Mouse (Mus musculus): ENCODE measurements around the gene Deaf1. TPM values are rescaled to one million over a fixed set of nuclear protein-coding genes. Genes with fewer than 3 reads are reported as not detected.
A peak's percentile ranks its signal among the peaks of the same experiment; 100 is the strongest.

The Deaf1 gene
- total and polyA plus RNA-seq, 3 experiments = 3.5 to 31.6 (median 10.0) TPM

DNA sequence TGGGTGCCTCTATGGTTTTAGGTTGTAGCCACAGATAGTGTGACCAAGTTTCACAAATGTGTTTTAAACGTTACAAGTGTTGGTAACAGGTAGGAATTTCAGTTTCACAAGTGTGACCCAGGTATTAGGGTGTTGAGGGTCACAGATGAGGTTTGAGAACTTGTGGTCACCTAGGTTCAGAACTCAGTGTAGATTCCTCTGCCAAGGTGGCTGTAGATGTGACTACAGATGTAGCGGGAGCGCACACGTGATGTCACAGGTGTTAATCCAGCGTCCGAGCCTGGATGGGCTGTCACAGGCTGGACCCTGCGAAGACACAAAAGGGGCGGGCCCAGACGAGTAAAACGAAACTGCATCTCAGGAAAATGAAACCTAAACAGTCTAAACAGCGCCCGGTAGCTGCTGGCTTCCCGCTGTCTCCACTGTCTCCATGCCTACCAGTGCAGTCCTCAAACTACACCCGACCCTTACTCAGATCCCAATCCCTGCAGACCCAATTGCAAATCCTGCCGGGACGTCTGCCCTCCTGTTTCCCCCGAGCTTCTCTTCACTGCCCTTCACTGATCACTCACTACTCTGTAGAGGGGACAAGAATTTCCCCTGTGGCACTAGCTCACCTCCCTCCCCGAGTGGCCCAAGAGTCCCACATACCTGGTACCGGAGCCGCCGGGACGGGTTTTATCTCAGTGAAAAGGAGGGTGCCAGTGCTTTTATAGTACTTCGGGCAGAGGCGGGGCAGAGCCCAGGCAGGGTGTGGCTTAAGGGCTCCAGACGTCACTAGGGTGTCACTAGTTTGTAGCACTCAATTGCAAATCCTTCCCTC is 61.5 kb downstream of the Deaf1 start, which contains the start of gene Irf7:
TSS of gene Irf7 (minus strand) at position 743 of the 823 bp plus-strand sequence.
- peak; percentile 79 for DNase-seq (ENCODE audit: extremely low read depth)
- Histone ChIP-seq H3K79me2 (replicated peaks; ENCODE audit: control insufficient read depth, extremely low read depth, insufficient read depth, poor library complexity, severe bottlenecking) (no peaks in the 10 kb centered on the region), H3K4me1 (ENCODE audit: control insufficient read depth in 1 of 2, insufficient read depth in 2 of 2) (peaks cover 14 to 27% of the 10 kb centered on the region in 2 experiments), H3K27me3 (replicated peaks) (no peaks in the 10 kb centered on the region), H3K4me3 (replicated peaks in 1 of 3; ENCODE audit: low read depth in 2 of 3, low read length in 2 of 3, poor library complexity in 1 of 3) (peak within 1 kb of the TSS; percentile 63 to 83 (median 68)), H3K27ac (ENCODE audit: insufficient read depth, low read depth) (peak within 1 kb of the TSS; percentile 80), H3K36me3 (replicated peaks in 1 of 2; ENCODE audit: control insufficient read depth in 1 of 2, insufficient read depth in 1 of 2, low read length in 1 of 2) (peaks cover 36 to 50% of the 10 kb centered on the region in 2 experiments), H3K4me2 (ENCODE audit: insufficient read depth, low read depth, poor library complexity, severe bottlenecking) (peak within 1 kb of the TSS; percentile 58), H3K9ac (ENCODE audit: insufficient read depth, low read depth) (peak within 1 kb of the TSS; percentile 87), H3K9me3 (replicated peaks; ENCODE audit: low read length) (no peaks in the 10 kb centered on the region)
- in situ Hi-C loops (cut with MboI; ENCODE audit: low pct_ligation_motif_present, low pct_unique_long_range_greater_than_20kb, low sequenced_read_pairs) (loop anchor here (10.0 kb wide), 1 partner anchor 99 kb away; no protein-coding TSS in a partner anchor), dilution Hi-C loops (cut with MboI; ENCODE audit: extremely low pct_ligation_motif_present, extremely low pct_unique_long_range_greater_than_20kb, low sequenced_read_pairs) (no loop called here)
- TF ChIP-seq MYC (IDR thresholded peaks at IDR 0.05; ENCODE audit: low read depth, low read length) = peak; percentile 47
- no peak for TF ChIP-seq RCOR1 (conservative IDR thresholded peaks at IDR 0.05; ENCODE audit: low read depth, low read length)
- TF ChIP-seq ZMIZ1 (IDR thresholded peaks at IDR 0.05; ENCODE audit: low read depth, low read length) = peak; percentile 72
- TF ChIP-seq SMC3 (IDR thresholded peaks at IDR 0.05; ENCODE audit: low read depth, low read length) = no peak
- peak; percentile 61; the same call in 1 of the 2 replicates for TF ChIP-seq USF2 (conservative IDR thresholded peaks at IDR 0.05; ENCODE audit: low read depth, low read length)
- peak; percentile 87; the same call in 1 of the 2 replicates for TF ChIP-seq POLR2AphosphoS2 (IDR thresholded peaks at IDR 0.05; ENCODE audit: low read depth, low read length)
- TF ChIP-seq ZKSCAN1 (IDR thresholded peaks at IDR 0.05; ENCODE audit: borderline replicate concordance, low read depth, low read length) = no peak
- no peak for TF ChIP-seq E2F4 (IDR thresholded peaks at IDR 0.05; ENCODE audit: insufficient replicate concordance, low read depth, low read length)
- TF ChIP-seq ZC3H11A (IDR thresholded peaks at IDR 0.05; ENCODE audit: low read depth, low read length) = no peak
- TF ChIP-seq CHD1 (IDR thresholded peaks at IDR 0.05; ENCODE audit: low read depth, low read length) = no peak; the same call in 1 of the 2 replicates
- TF ChIP-seq BHLHE40 (IDR thresholded peaks at IDR 0.05; ENCODE audit: low read depth, low read length) = peak; percentile 94
- TF ChIP-seq JUN (IDR thresholded peaks at IDR 0.05; ENCODE audit: insufficient read depth, low read depth, low read length) = no peak
- TF ChIP-seq ELF1 (IDR thresholded peaks at IDR 0.05; ENCODE audit: low read depth, low read length) = 0 out of 2 replicates have a peak, but pooled peaks have one; percentile 17
- peak; percentile 77 for TF ChIP-seq POLR2A (IDR thresholded peaks at IDR 0.05; ENCODE audit: low read depth, low read length)
- TF ChIP-seq USF1 (IDR thresholded peaks at IDR 0.05; ENCODE audit: low read depth, low read length) = peak; percentile 64
- TF ChIP-seq KAT2A (IDR thresholded peaks at IDR 0.05; ENCODE audit: insufficient replicate concordance, low read length) = no peak
- no peak for TF ChIP-seq RAD21 (IDR thresholded peaks at IDR 0.05; ENCODE audit: low read depth, low read length)
- no peak for TF ChIP-seq ZNF384 (IDR thresholded peaks at IDR 0.05; ENCODE audit: low read depth, low read length)
- no peak for TF ChIP-seq NRF1 (IDR thresholded peaks at IDR 0.05; ENCODE audit: low read depth, low read length)
- peak; percentile 74 for TF ChIP-seq NELFE (IDR thresholded peaks at IDR 0.05; ENCODE audit: low read depth, low read length)
- TF ChIP-seq MAFK (IDR thresholded peaks at IDR 0.05; ENCODE audit: insufficient replicate concordance, low read length) = peak; percentile 87
- peak; percentile 48; the same call in 1 of the 2 replicates for TF ChIP-seq IRF4 (IDR thresholded peaks at IDR 0.05; ENCODE audit: low read depth, low read length)
- no peak for TF ChIP-seq PAX5 (IDR thresholded peaks at IDR 0.05; ENCODE audit: low read length)
- TF ChIP-seq SIN3A (IDR thresholded peaks at IDR 0.05; ENCODE audit: low read length) = peak; percentile 90
- TF ChIP-seq MXI1 (IDR thresholded peaks at IDR 0.05; ENCODE audit: low read depth, low read length) = peak; percentile 70
- peak; percentile 55; the same call in 1 of the 2 replicates for TF ChIP-seq EP300 (IDR thresholded peaks at IDR 0.05; ENCODE audit: low read length)
- TF ChIP-seq CTCF (conservative IDR thresholded peaks at IDR 0.05 in 1 of 2, IDR thresholded peaks at IDR 0.05 in 1 of 2; ENCODE audit: low read depth in 2 of 2, low read length in 2 of 2) = no peak
- peak; percentile 71; the same call in 1 of the 2 replicates for TF ChIP-seq MAZ (IDR thresholded peaks at IDR 0.05; ENCODE audit: low read depth, low read length)
- peak; percentile 50; the same call in 1 of the 2 replicates for TF ChIP-seq TCF12 (IDR thresholded peaks at IDR 0.05; ENCODE audit: low read depth, low read length)
- TF ChIP-seq HCFC1 (IDR thresholded peaks at IDR 0.05; ENCODE audit: low read depth, low read length) = no peak
- TF ChIP-seq JUND (conservative IDR thresholded peaks at IDR 0.05; ENCODE audit: low read depth, low read length) = no peak
- TF ChIP-seq MEF2A (IDR thresholded peaks at IDR 0.05; ENCODE audit: borderline replicate concordance, low read depth, low read length) = peak; percentile 29; the same call in 1 of the 2 replicates
- TF ChIP-seq MAX (IDR thresholded peaks at IDR 0.05; ENCODE audit: low read length) = peak; percentile 87; the same call in 1 of the 2 replicates
- no peak for TF ChIP-seq GABPA (IDR thresholded peaks at IDR 0.05; ENCODE audit: insufficient replicate concordance, low read depth, low read length)
- TF ChIP-seq TBP (conservative IDR thresholded peaks at IDR 0.05; ENCODE audit: low read depth, low read length) = peak; percentile 91
- TF ChIP-seq CHD2 (IDR thresholded peaks at IDR 0.05; ENCODE audit: low read length) = peak; percentile 42
- peak; percentile 34; the same call in 1 of the 2 replicates for TF ChIP-seq ETS1 (conservative IDR thresholded peaks at IDR 0.05; ENCODE audit: low read depth, low read length)
- TF ChIP-seq UBTF (IDR thresholded peaks at IDR 0.05; ENCODE audit: low read depth, low read length) = no peak

All from CH12.LX (cell line).